10 mouse cellular contexts compared by ENCODE assay signal in the genomic region with DNA sequence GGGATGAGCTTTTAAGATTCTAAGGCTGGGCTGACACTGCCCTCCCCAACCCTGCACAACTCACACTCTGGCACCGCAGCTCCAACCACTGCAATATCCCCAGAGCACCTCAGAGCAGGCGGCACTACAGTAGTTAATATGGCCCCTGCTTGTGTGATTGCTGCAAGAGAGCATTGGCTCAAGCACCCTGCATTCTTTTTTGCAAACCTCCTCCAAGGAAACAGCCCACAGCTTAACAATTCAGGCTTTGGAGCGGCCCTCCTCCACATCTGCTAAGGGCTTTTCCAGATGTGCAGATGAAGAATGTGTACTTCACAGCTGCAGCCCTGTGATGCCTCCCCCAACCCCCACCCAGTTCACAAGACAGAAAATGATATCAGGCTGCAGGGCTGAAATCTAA.
DNase-seq lines count a peak whose midpoint lies in the region; ATAC-seq lines count a peak whose summit lies in the region.
"Had no signal": no experiment of that assay in that cellular context is flagged by ENCODE, and none has a peak within 500 bp of the region (broad histone marks: within the 10 kb centered on the region; RNA-seq: fewer than 3 reads in every experiment).

No protein-coding gene starts in this region.

- H3K27ac ChIP-seq in heart, embryonic 11.5 days (ENCODE audit: low read depth, low read length) = no peak overlapping the region
- H3K27ac ChIP-seq in intestine, embryonic 16.5 days (ENCODE audit: low read length) = peak overlapping the region; percentile 37; the same call in 1 of the 2 replicates
- H3K27ac ChIP-seq: neural tube, embryonic 12.5 days had no signal

- no peak overlapping the region for H3K9ac ChIP-seq in heart, embryonic 11.5 days (ENCODE audit: low read depth, low read length)
- no peak overlapping the region for H3K9ac ChIP-seq in intestine, embryonic 16.5 days (ENCODE audit: low read depth, low read length)
- H3K9ac ChIP-seq: liver, postnatal 0 days; neural tube, embryonic 12.5 days had no signal

- 70% methylated on average over 3 of the region's 3 CpGs for WGBS in heart, embryonic 11.5 days (ENCODE audit: insufficient replicate concordance)
- WGBS in intestine, embryonic 16.5 days = 49% methylated on average over 3 of the region's 3 CpGs

- H3K4me3 ChIP-seq in heart, embryonic 11.5 days (ENCODE audit: low read depth, low read length) = no peak overlapping the region
- no peak overlapping the region for H3K4me3 ChIP-seq in intestine, embryonic 16.5 days (ENCODE audit: low read length)
- H3K4me3 ChIP-seq: neural tube, embryonic 12.5 days had no signal

- no peak overlapping the region for H3K4me2 ChIP-seq in heart, embryonic 11.5 days
- no peak overlapping the region for H3K4me2 ChIP-seq in intestine, embryonic 16.5 days (ENCODE audit: low read depth, low read length)
- H3K4me2 ChIP-seq: neural tube, embryonic 12.5 days had no signal

- H3K9me3 ChIP-seq in heart, embryonic 11.5 days (replicated peaks; ENCODE audit: control insufficient read depth, low read length) = no peaks in the 10 kb centered on the region
- H3K9me3 ChIP-seq in intestine, embryonic 16.5 days (ENCODE audit: control insufficient read depth, low read length) = no peaks in the 10 kb centered on the region
- H3K9me3 ChIP-seq: neural tube, embryonic 12.5 days had no signal

- DNase-seq in heart, adult 18-20 months = peak; percentile 65 to 87
- peak; percentile 51 for DNase-seq in 3T3-L1 (ENCODE audit: low read depth, low spot score)
- DNase-seq in gastrocnemius, adult 8-10 months (ENCODE audit: low spot score in 2 of 2) = peak; percentile 29 to 56
- no peak for DNase-seq in B cell, adult 2 months
- no peak for DNase-seq in layer of hippocampus, postnatal 25 days (ENCODE audit: extremely low spot score in 1 of 2, low spot score in 1 of 2)
- no peak for DNase-seq in thymus, postnatal 0 days (ENCODE audit: low spot score)
- DNase-seq: liver, postnatal 0 days had no signal

- peaks cover 3% of the 10 kb centered on the region; the same call in 1 of the 2 replicates for H3K36me3 ChIP-seq in heart, embryonic 11.5 days (ENCODE audit: control insufficient read depth, insufficient read depth, low read length)
- no peaks in the 10 kb centered on the region for H3K36me3 ChIP-seq in intestine, embryonic 16.5 days (ENCODE audit: control insufficient read depth, insufficient read depth, low read length)
- H3K36me3 ChIP-seq: neural tube, embryonic 12.5 days had no signal

- H3K27me3 ChIP-seq in heart, embryonic 11.5 days (ENCODE audit: control insufficient read depth, insufficient read depth, low read length) = no peaks in the 10 kb centered on the region
- no peaks in the 10 kb centered on the region for H3K27me3 ChIP-seq in intestine, embryonic 16.5 days (replicated peaks; ENCODE audit: control insufficient read depth, insufficient read depth, low read length)
- H3K27me3 ChIP-seq: neural tube, embryonic 12.5 days had no signal

- peaks cover 6% of the 10 kb centered on the region for H3K4me1 ChIP-seq in heart, embryonic 11.5 days (ENCODE audit: control insufficient read depth, insufficient read depth, low read length)
- peaks cover 19% of the 10 kb centered on the region for H3K4me1 ChIP-seq in intestine, embryonic 16.5 days (ENCODE audit: control insufficient read depth, insufficient read depth, low read length)

- ATAC-seq in heart, embryonic 11.5 days (replicated peaks; ENCODE audit: insufficient number of reproducible peaks, low FRiP score, low TSS enrichment) = no peak
- ATAC-seq in intestine, embryonic 16.5 days = peak; percentile 60
- ATAC-seq: liver, postnatal 0 days had no signal

Comparison
In these comparisons a context has a peak if more than half of its experiments do, and no peak if none do; other contexts are left out.
1. DNase-seq: peak in heart, adult 18-20 months (2 of 2), 3T3-L1 (single experiment) and gastrocnemius, adult 8-10 months (2 of 2); none in B cell, adult 2 months (0 of 2), layer of hippocampus, postnatal 25 days (0 of 2) and thymus, postnatal 0 days (single experiment).